Mouse (Mus musculus): ENCODE results near the gene Daam1. TPM values are rescaled to one million over a fixed set of nuclear protein-coding genes. Genes with fewer than 3 reads are reported as not detected.

Daam1 gene
- 8.9 and 12.2 TPM in 2 replicates for polyA plus RNA-seq (2012; ENCODE audit: low replicate concordance)

DNA sequence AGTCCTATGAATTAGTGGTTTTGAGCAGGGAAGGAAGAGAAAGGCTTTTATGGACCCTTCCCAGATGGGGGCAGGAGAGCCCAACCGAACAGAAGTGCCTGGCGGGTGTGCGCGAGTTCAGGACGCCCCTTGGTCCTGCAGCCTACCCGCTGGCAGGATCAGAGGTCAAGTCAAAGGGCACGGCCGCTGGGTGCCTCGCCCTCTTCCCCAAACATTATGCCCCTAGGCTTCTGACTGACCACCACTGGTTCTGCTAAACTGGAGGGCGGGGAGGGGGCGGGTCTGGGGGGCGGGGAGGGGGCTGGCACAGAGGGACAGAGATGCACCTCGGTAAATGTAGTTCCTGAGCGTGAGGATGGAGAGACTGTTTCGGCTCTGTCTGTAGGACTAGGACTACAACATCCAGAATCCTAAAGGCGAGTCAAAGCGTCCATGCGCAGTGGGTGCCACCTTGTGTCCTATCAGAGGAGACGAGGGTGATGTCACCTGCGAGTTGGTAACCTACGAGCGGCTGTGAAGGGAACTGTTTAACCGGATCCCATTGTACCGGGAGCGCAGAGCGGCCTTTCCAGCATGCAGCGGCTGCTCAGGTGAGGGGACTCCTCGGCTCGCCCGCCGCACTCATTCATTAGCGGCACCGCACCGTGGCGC lies at the start of gene Daam1:
Daam1 (plus strand) TSS at position 472 of the 651 bp plus-strand sequence.

Other genes with a start within 250 kb of the Daam1 start
- gene Gpr135, start 240.0 kb downstream of the Daam1 start, polyA plus RNA-seq (2012; ENCODE audit: low replicate concordance), result 0.07 and 0.41 TPM in 2 replicates